ENCODE assay signal across 8 mouse cellular contexts in genomic region chr16:32147589-32148207, GRCm38 (mm10). TPM values are rescaled to one million over a fixed set of nuclear protein-coding genes. Genes with fewer than 3 reads are reported as not detected.
A peak's percentile ranks its signal among the peaks of the same experiment; 100 is the strongest.
DNase-seq lines count a peak whose midpoint lies in the region; ATAC-seq lines count a peak whose summit lies in the region.

No protein-coding gene starts in this region.

- H3K4me2 ChIP-seq in midbrain, embryonic 15.5 days: peak overlapping the region; percentile 10

- H3K4me1 ChIP-seq in midbrain, embryonic 15.5 days: no peaks in the 10 kb centered on the region

- H3K27ac ChIP-seq in midbrain, embryonic 15.5 days: no peak overlapping the region

- no peaks in the 10 kb centered on the region for H3K27me3 ChIP-seq in midbrain, embryonic 15.5 days (replicated peaks)

- no peaks in the 10 kb centered on the region for H3K9me3 ChIP-seq in midbrain, embryonic 15.5 days

- DNase-seq in kidney, adult 18-20 months: peak; percentile 48
- DNase-seq in kidney, adult 8-10 months: no peak
- peak; percentile 35 to 37 for DNase-seq in cerebellum, postnatal 36 days
- peak; percentile 39 for DNase-seq in induced T-regulatory cell, adult 2 months (ENCODE audit: low read depth)
- DNase-seq in right cerebral cortex, postnatal 10 days (ENCODE audit: low spot score in 2 of 2): no peak
- no peak for DNase-seq in thymus, postnatal 4 days
- no peak for DNase-seq in frontal cortex, adult 2 months (ENCODE audit: extremely low spot score in 1 of 2, low spot score in 1 of 2)

- 0 out of 2 replicates have a peak, but pooled peaks have one; percentile 30 for ATAC-seq in midbrain, embryonic 15.5 days (replicated peaks)

- no peak overlapping the region for H3K9ac ChIP-seq in midbrain, embryonic 15.5 days

- no peak overlapping the region for H3K4me3 ChIP-seq in midbrain, embryonic 15.5 days

- H3K36me3 ChIP-seq in midbrain, embryonic 15.5 days (replicated peaks): no peaks in the 10 kb centered on the region

- WGBS in midbrain, embryonic 15.5 days: 70% methylated on average over 12 of the region's 13 CpGs

RNA-seq across cellular contexts. Expression of gene Nrros, which starts 17.7 kb away (rescaled TPM):
- 8.4 and 8.6 TPM in 2 replicates for polyA plus RNA-seq in midbrain, embryonic 15.5 days (2015; fragmentation: Nextera tagmentation; extraction: Ambion mirVana)
- 5.7 and 6.9 TPM in 2 replicates for polyA plus RNA-seq in frontal cortex, adult 2 months (2012; rRNA removed)

RNA-seq across cellular contexts. Expression of gene Bex6, which starts 31.9 kb away (rescaled TPM):
- polyA plus RNA-seq in midbrain, embryonic 15.5 days (2015; fragmentation: Nextera tagmentation; extraction: Ambion mirVana): not detected in 2 replicates
- polyA plus RNA-seq in frontal cortex, adult 2 months (2012; rRNA removed): not detected in 2 replicates

RNA-seq across cellular contexts. Expression of gene Cep19, which starts 48.1 kb away (rescaled TPM):
- 43.2 and 45.2 TPM in 2 replicates for polyA plus RNA-seq in midbrain, embryonic 15.5 days (2015; fragmentation: Nextera tagmentation; extraction: Ambion mirVana)
- polyA plus RNA-seq in frontal cortex, adult 2 months (2012; rRNA removed): 54.8 and 63.1 TPM in 2 replicates

RNA-seq across cellular contexts. Expression of gene Pigx, which starts 48.2 kb away (rescaled TPM):
- 106 and 109 TPM in 2 replicates for polyA plus RNA-seq in midbrain, embryonic 15.5 days (2015; fragmentation: Nextera tagmentation; extraction: Ambion mirVana)
- 29.8 and 30.9 TPM in 2 replicates for polyA plus RNA-seq in frontal cortex, adult 2 months (2012; rRNA removed)

Comparison
In these comparisons a context has a peak if more than half of its experiments do, and no peak if none do; other contexts are left out.
1. DNase-seq: peak in kidney, adult 18-20 months (single experiment), cerebellum, postnatal 36 days (2 of 2) and induced T-regulatory cell, adult 2 months (single experiment); none in kidney, adult 8-10 months (0 of 2), right cerebral cortex, postnatal 10 days (0 of 2), thymus, postnatal 4 days (single experiment) and frontal cortex, adult 2 months (0 of 2).